Mouse (Mus musculus) spleen, postnatal 10 days (tissue): Measurements from ENCODE around the gene Disc1.

Experiments
- DNase-seq, 2 experiments: peaks; one replicate each; pipeline ENCODE4 v3.0.0; 2021 to 2022; ENCODE audit warnings: low spot score in 2 of 2

The Disc1 gene

GRCm38 (mm10) chr8:125066913-125067595 lies 13.1 kb downstream of the Disc1 start:
- DNase-seq, result peak; percentile 34 to 61

GRCm38 (mm10) chr8:125067596-125067960 lies 13.6 kb downstream of the Disc1 start:
- peak in 1 of 2 experiments; percentile 40 for DNase-seq

GRCm38 (mm10) chr8:125068146-125068905 lies 14.3 kb downstream of the Disc1 start:
- no peak for DNase-seq

- DNase-seq, result no peak
Observed at GRCm38 (mm10) chr8:125069304-125069703, 15.3 kb downstream of the Disc1 start.

GRCm38 (mm10) chr8:125069733-125070132 lies 15.7 kb downstream of the Disc1 start:
- DNase-seq, result no peak

GRCm38 (mm10) chr8:125074141-125074540 lies 20.1 kb downstream of the Disc1 start:
- DNase-seq, result no peak

- DNase-seq, result no peak
Observed at GRCm38 (mm10) chr8:125074581-125074980, 20.6 kb downstream of the Disc1 start.

GRCm38 (mm10) chr8:125075389-125075788 lies 21.4 kb downstream of the Disc1 start:
- no peak for DNase-seq

GRCm38 (mm10) chr8:125077326-125077725 lies 23.3 kb downstream of the Disc1 start:
- DNase-seq, result no peak

- DNase-seq, result no peak
Observed at GRCm38 (mm10) chr8:125078771-125079384, 24.9 kb downstream of the Disc1 start.

GRCm38 (mm10) chr8:125080388-125081344 lies 26.7 kb downstream of the Disc1 start:
- no peak for DNase-seq

GRCm38 (mm10) chr8:125083746-125084145 lies 29.8 kb downstream of the Disc1 start:
- no peak for DNase-seq

GRCm38 (mm10) chr8:125084523-125084922 lies 30.5 kb downstream of the Disc1 start:
- no peak for DNase-seq

- no peak for DNase-seq
Observed at GRCm38 (mm10) chr8:125090889-125091740, 37.1 kb downstream of the Disc1 start.

GRCm38 (mm10) chr8:125097140-125097539 lies 43.1 kb downstream of the Disc1 start:
- DNase-seq, result no peak

GRCm38 (mm10) chr8:125098050-125098449 lies 44.1 kb downstream of the Disc1 start:
- no peak for DNase-seq

- DNase-seq, result no peak
Observed at GRCm38 (mm10) chr8:125102303-125102702, 48.3 kb downstream of the Disc1 start.

- DNase-seq, result no peak
Observed at GRCm38 (mm10) chr8:125113171-125113570, 59.2 kb downstream of the Disc1 start.

- DNase-seq, result no peak
Observed at GRCm38 (mm10) chr8:125113831-125114230, 59.8 kb downstream of the Disc1 start.

- DNase-seq, result no peak
Observed at GRCm38 (mm10) chr8:125115321-125115720, 61.3 kb downstream of the Disc1 start.

GRCm38 (mm10) chr8:125116616-125117015 lies 62.6 kb downstream of the Disc1 start:
- DNase-seq, result peak in 1 of 2 experiments; percentile 53
